Mouse (Mus musculus): ENCODE measurements around the gene Nt5m. TPM values are rescaled to one million over a fixed set of nuclear protein-coding genes. Genes with fewer than 3 reads are reported as not detected.

Nt5m gene
- polyA plus RNA-seq, 1 experiment from 2014 or later, result 74.8 TPM

DNA sequence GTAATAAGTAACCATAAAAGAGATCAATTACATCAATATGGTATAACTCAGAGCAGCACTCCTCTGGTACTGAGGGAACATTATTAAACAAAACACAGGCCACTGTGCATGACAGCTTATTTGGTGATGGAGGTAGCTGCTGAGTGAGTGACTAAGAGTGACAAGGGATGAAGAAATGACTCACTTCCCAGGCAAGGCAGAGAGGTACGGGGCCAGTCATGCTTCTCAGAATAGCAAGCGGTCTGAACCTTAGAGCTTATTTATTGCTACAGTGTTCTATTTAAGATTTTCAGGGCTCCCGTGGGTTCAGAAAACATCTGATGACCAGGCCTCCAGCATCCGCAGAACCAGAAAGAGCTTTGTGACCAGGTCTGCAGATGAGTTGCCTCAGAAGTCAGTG lies 74.5 kb downstream of the Nt5m start:
- Histone ChIP-seq H3K9ac (no peak overlapping the region), H3K4me3 (no peak overlapping the region), H3K4me2 (no peak overlapping the region), H3K4me1 (replicated peaks) (no peaks in the 10 kb centered on the region), H3K27ac (replicated peaks) (no peak overlapping the region), H3K36me3 (no peaks in the 10 kb centered on the region), H3K27me3 (no peaks in the 10 kb centered on the region), H3K9me3 (no peaks in the 10 kb centered on the region)
- 92% methylated on average over 4 of the region's 4 CpGs for WGBS
- no peak for ATAC-seq (ENCODE audit: low FRiP score, low read depth)

DNA sequence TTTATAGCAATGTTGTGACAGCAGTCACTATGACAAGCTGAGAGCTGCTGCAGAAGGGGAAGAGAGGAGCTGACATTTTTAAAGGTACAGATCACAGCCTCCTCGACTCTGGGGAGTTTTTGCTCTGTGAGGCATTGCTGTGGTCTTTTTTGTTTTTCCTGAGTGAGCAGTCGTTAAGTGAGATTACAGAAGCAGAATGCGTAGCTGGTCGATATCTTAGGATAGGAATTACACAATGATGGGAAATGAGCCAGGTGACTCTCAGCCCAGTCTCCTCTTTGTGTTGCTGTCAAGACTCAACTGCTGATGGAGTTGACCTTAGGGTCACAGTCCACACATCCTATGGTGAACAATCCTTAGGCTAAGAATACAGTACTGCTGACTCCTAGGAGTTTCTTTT lies 78.8 kb downstream of the Nt5m start:
- Histone ChIP-seq H3K36me3 (no peaks in the 10 kb centered on the region), H3K4me2 (no peak overlapping the region), H3K9ac (no peak overlapping the region), H3K9me3 (no peaks in the 10 kb centered on the region), H3K4me3 (no peak overlapping the region), H3K27me3 (no peaks in the 10 kb centered on the region), H3K4me1 (replicated peaks) (no peaks in the 10 kb centered on the region), H3K27ac (replicated peaks) (no peak overlapping the region)
- WGBS, result 45% methylated on average over 4 of the region's 4 CpGs
- no peak for ATAC-seq (ENCODE audit: low FRiP score, low read depth)

DNA sequence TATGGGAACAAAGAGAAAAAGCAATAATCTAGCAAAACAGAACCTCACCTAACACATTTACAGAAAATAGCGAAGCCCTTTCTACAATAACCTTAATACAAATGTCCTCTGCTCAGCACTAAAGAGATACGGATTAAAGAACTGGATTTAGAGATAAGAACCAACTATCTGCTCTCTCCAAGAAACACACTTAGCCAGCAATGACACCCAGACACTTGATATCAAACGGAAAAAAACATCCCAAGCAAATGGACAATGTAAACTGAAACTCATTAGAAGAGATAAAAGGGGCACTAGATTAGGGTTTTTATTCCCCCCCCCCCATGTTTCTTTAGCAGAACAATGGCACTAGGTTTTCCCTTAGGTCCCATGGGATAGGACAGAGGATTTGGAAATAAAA lies 80.2 kb downstream of the Nt5m start:
- 79% methylated on average over 3 of the region's 3 CpGs for WGBS
- H3K27me3 ChIP-seq, result no peaks in the 10 kb centered on the region
- H3K4me3 ChIP-seq, result no peak overlapping the region
- H3K9ac ChIP-seq, result no peak overlapping the region
- no peaks in the 10 kb centered on the region for H3K36me3 ChIP-seq
- no peak for ATAC-seq (ENCODE audit: low FRiP score, low read depth)
- no peak overlapping the region for H3K27ac ChIP-seq (replicated peaks)
- H3K9me3 ChIP-seq, result no peaks in the 10 kb centered on the region
- no peaks in the 10 kb centered on the region for H3K4me1 ChIP-seq (replicated peaks)
- no peak overlapping the region for H3K4me2 ChIP-seq

DNA sequence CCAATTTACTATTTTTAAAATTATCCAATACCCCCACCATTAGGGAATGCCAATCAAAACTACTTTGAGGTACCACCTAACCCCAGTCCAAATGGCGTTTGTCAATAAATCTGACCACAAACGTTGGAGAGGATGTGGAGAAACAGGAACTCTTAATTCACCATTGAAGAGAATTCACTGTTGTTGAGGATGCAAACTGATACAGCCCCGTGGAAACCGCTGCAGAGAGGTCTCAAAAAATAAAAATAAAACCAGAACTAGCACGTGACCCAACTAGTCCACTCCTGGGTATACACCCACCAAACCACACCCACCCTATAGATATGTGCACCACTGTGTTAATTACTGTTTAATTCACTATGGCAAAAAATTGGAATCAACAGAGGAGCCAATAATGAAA lies 81.1 kb downstream of the Nt5m start:
- no peaks in the 10 kb centered on the region for H3K36me3 ChIP-seq
- H3K9ac ChIP-seq, result no peak overlapping the region
- no peak overlapping the region for H3K4me3 ChIP-seq
- no peaks in the 10 kb centered on the region for H3K4me1 ChIP-seq (replicated peaks)
- no peaks in the 10 kb centered on the region for H3K9me3 ChIP-seq
- H3K4me2 ChIP-seq, result no peak overlapping the region
- H3K27me3 ChIP-seq, result no peaks in the 10 kb centered on the region
- 78% methylated on average over 5 of the region's 5 CpGs for WGBS
- no peak for ATAC-seq (ENCODE audit: low FRiP score, low read depth)
- no peak overlapping the region for H3K27ac ChIP-seq (replicated peaks)

DNA sequence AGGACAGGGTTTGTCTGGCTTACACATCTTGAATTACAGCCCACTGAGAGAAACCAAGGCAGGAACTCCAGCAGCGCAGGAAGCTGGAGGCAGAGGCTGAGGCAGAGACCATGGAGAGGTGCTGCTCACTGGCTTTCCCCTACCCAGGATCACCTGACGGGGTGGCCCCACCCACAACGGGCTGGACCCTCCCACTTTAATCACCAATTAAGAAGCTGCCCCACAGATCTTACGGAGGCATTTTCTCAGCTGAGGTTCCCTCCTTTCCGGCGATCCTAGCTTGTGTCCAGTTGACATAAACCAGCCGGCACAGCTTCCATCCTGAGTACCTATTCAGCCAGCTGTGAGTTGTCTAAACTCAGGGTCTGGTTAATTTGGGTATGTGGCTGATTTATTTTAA lies 82.0 kb downstream of the Nt5m start:
- no peaks in the 10 kb centered on the region for H3K27me3 ChIP-seq
- H3K4me3 ChIP-seq, result no peak overlapping the region
- H3K9ac ChIP-seq, result no peak overlapping the region
- no peaks in the 10 kb centered on the region for H3K36me3 ChIP-seq
- no peak overlapping the region for H3K4me2 ChIP-seq
- no peaks in the 10 kb centered on the region for H3K9me3 ChIP-seq
- H3K27ac ChIP-seq (replicated peaks), result no peak overlapping the region
- no peak for ATAC-seq (ENCODE audit: low FRiP score, low read depth)
- 19% methylated on average over 7 of the region's 7 CpGs for WGBS
- H3K4me1 ChIP-seq (replicated peaks), result no peaks in the 10 kb centered on the region

DNA sequence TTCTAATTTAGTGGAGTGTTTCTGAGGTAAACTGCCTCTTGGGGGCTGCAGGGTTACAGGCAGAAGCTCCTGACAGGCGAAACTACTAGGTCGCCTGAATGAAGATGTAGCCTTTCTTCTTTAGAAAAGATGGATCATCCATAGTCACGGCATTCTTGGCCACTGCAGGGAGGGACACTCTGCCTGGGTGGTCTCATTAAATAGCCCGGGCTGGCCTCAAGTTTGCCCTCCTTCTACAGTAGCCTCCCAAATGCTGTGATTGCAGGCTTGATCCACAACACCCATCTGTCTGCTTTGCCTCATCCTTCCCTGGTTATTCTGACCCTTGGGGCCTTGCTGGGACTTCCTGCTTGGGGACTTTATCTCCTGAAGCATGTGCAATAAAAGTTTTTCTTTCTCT lies 90.8 kb downstream of the Nt5m start:
- no peak overlapping the region for H3K9ac ChIP-seq
- ATAC-seq (ENCODE audit: low FRiP score, low read depth), result no peak
- no peak overlapping the region for H3K27ac ChIP-seq (replicated peaks)
- WGBS, result 34% methylated on average over 4 of the region's 4 CpGs
- H3K4me1 ChIP-seq (replicated peaks), result peaks cover 4% of the 10 kb centered on the region; the same call in 1 of the 2 replicates
- no peaks in the 10 kb centered on the region for H3K27me3 ChIP-seq
- H3K9me3 ChIP-seq, result no peaks in the 10 kb centered on the region
- no peak overlapping the region for H3K4me3 ChIP-seq
- no peak overlapping the region for H3K4me2 ChIP-seq
- H3K36me3 ChIP-seq, result no peaks in the 10 kb centered on the region

Other genes starting within 250 kb of the Nt5m start
- not detected in 2 replicates for gene Olfr223, start 246.2 kb upstream of the Nt5m start, polyA plus RNA-seq (2015; fragmentation: Nextera tagmentation; extraction: Ambion mirVana)
- 78.7 and 80.4 TPM in 2 replicates for gene Mprip, start 178.1 kb upstream of the Nt5m start, polyA plus RNA-seq (2015; fragmentation: Nextera tagmentation; extraction: Ambion mirVana)
- gene Pld6, start 51.8 kb upstream of the Nt5m start, polyA plus RNA-seq (2015; fragmentation: Nextera tagmentation; extraction: Ambion mirVana), result 15.1 and 16.4 TPM in 2 replicates
- 42.4 and 44.8 TPM in 2 replicates for gene Flcn, start 29.4 kb upstream of the Nt5m start, polyA plus RNA-seq (2015; fragmentation: Nextera tagmentation; extraction: Ambion mirVana)
- gene Cops3, start 391 bp downstream of the Nt5m start, polyA plus RNA-seq (2015; fragmentation: Nextera tagmentation; extraction: Ambion mirVana), result 183 and 185 TPM in 2 replicates
- gene Med9, start 108.8 kb downstream of the Nt5m start, polyA plus RNA-seq (2015; fragmentation: Nextera tagmentation; extraction: Ambion mirVana), result 38.0 and 38.2 TPM in 2 replicates
- 0.83 and 1.2 TPM in 2 replicates for gene Rasd1, start 125.5 kb downstream of the Nt5m start, polyA plus RNA-seq (2015; fragmentation: Nextera tagmentation; extraction: Ambion mirVana)
- 8.9 and 9.7 TPM in 2 replicates for gene Pemt, start 207.0 kb downstream of the Nt5m start, polyA plus RNA-seq (2015; fragmentation: Nextera tagmentation; extraction: Ambion mirVana)

Measured in hindbrain, embryonic 15.5 days (tissue).